Mouse (Mus musculus) brain, embryonic 14.5 days (tissue): ENCODE data around the gene Gm45808.

Source experiments
- CTCF ChIP-seq: fragments of 200-500 bp; IDR thresholded peaks from 2 replicates; pipeline ENCODE4 v1.5.1; 2012; ENCODE audit warnings: inconsistent platforms, mild to moderate bottlenecking, moderate library complexity, borderline replicate concordance; ENCODE audit not compliant: insufficient read depth, insufficient read length; ENCODE audit errors: extremely low read depth
- POLR2A ChIP-seq: fragments of 200-500 bp; IDR thresholded peaks from 2 replicates; pipeline ENCODE4 v1.6.1; 2012; ENCODE audit warnings: mild to moderate bottlenecking, inconsistent platforms, borderline replicate concordance; ENCODE audit not compliant: poor library complexity, insufficient read depth, insufficient read length, severe bottlenecking; ENCODE audit errors: extremely low read depth

DNA sequence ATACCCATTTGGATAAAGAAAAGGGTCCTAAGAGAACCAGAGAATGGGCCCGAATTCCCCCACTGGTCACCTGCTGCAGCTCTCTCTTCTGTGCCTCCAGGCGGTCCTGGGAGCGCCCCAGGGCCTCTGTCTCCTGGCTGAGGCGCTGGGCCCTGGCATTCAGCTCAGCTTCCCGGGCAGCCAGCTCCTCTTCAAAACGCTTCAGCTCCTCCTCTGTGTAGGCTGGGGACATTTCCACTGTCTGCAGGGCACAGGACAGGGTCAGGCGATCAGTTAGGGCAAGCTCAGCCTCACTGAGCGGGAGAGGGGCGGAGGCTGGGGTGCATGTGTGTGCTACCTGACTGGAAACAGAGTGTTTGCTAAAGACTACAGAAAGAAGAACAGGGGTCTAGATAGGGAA, 7.9 kb upstream of the Gm45808 start:
- TF ChIP-seq CTCF (no peak), POLR2A (no peak)
